In the genomic region with DNA sequence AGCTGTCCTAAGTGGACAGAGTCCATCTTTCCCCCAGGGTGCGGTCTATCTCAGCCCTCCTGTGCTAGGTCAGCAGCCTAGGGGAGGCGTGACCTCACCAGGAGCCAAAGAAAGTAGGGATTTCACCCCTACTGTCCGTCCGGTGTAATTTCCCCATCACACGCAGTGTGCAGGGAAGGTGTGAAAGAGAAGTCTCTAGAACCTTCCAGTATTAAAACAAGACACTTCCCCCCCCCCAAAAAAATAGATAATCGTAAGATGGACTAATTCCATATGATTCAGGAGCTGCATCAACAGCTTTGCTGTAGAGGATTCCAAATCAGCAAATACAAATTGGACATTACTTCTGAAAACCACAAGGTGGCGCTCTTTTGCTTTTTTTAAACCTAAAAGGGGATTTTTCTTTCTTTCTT, we compare ENCODE assay signal across 8 mouse cellular contexts. TPM values are rescaled to one million over a fixed set of nuclear protein-coding genes. Genes with fewer than 3 reads are reported as not detected.
DNase-seq lines count a peak whose midpoint lies in the region; ATAC-seq and TF ChIP-seq lines count a peak whose summit lies in the region.

No protein-coding gene starts in this region.

- peak overlapping the region; percentile 29; the same call in 1 of the 2 replicates for H3K4me2 ChIP-seq in forebrain, embryonic 13.5 days
- peak overlapping the region; percentile 43 for H3K4me2 ChIP-seq in liver, embryonic 13.5 days
- H3K4me2 ChIP-seq in stomach, postnatal 0 days (replicated peaks; ENCODE audit: low read depth) = no peak overlapping the region

- no peaks in the 10 kb centered on the region for H3K36me3 ChIP-seq in heart, embryonic 10.5 days
- H3K36me3 ChIP-seq in forebrain, embryonic 13.5 days (ENCODE audit: poor library complexity, severe bottlenecking) = no peaks in the 10 kb centered on the region
- H3K36me3 ChIP-seq in liver, embryonic 13.5 days = no peaks in the 10 kb centered on the region
- H3K36me3 ChIP-seq in stomach, postnatal 0 days (ENCODE audit: control insufficient read depth, insufficient read depth, low read length) = no peaks in the 10 kb centered on the region

- H3K27me3 ChIP-seq in heart, embryonic 10.5 days (ENCODE audit: insufficient read depth, poor library complexity, severe bottlenecking) = peaks cover 13% of the 10 kb centered on the region
- H3K27me3 ChIP-seq in forebrain, embryonic 13.5 days = 0 out of 2 replicates have a peak, but pooled peaks cover 4% of the 10 kb centered on the region
- H3K27me3 ChIP-seq in liver, embryonic 13.5 days = no peaks in the 10 kb centered on the region
- H3K27me3 ChIP-seq in stomach, postnatal 0 days (ENCODE audit: control insufficient read depth, insufficient read depth, low read length) = no peaks in the 10 kb centered on the region

- ATAC-seq in forebrain, embryonic 13.5 days = 0 out of 2 replicates have a peak, but pooled peaks have one; percentile 46
- ATAC-seq in liver, embryonic 13.5 days (ENCODE audit: low read depth) = no peak
- ATAC-seq in stomach, postnatal 0 days (ENCODE audit: low FRiP score, low TSS enrichment) = no peak

- no peak for DNase-seq in heart, embryonic 10.5 days (ENCODE audit: low spot score)
- DNase-seq in heart, postnatal 4 days = no peak
- DNase-seq in ES-CJ7 (ENCODE audit: low read depth, low spot score) = peak; percentile 25
- DNase-seq in liver, embryonic 13.5 days = no peak
- no peak for DNase-seq in stomach, postnatal 0 days (ENCODE audit: low spot score)
- no peak for DNase-seq in left cerebral cortex, postnatal 10 days (ENCODE audit: extremely low spot score in 1 of 2, low spot score in 2 of 2)
- no peak for DNase-seq in adrenal gland, postnatal 14 days

- peaks cover 7% of the 10 kb centered on the region for H3K4me1 ChIP-seq in heart, embryonic 10.5 days
- H3K4me1 ChIP-seq in forebrain, embryonic 13.5 days = peaks cover 11% of the 10 kb centered on the region
- peaks cover 13% of the 10 kb centered on the region for H3K4me1 ChIP-seq in liver, embryonic 13.5 days (replicated peaks)
- H3K4me1 ChIP-seq in stomach, postnatal 0 days (replicated peaks; ENCODE audit: control insufficient read depth, insufficient read depth) = no peaks in the 10 kb centered on the region

- peak overlapping the region; percentile 27; the same call in 1 of the 2 replicates for H3K4me3 ChIP-seq in heart, embryonic 10.5 days
- no peak overlapping the region for H3K4me3 ChIP-seq in forebrain, embryonic 13.5 days
- H3K4me3 ChIP-seq in liver, embryonic 13.5 days (replicated peaks) = no peak overlapping the region; the same call in 1 of the 2 replicates
- no peak overlapping the region for H3K4me3 ChIP-seq in stomach, postnatal 0 days (ENCODE audit: low read depth, low read length)

- no peak for TF ChIP-seq EP300 in stomach, postnatal 0 days (optimal IDR thresholded peaks at IDR 0.05)

- peak; percentile 75 for TF ChIP-seq CTCF in stomach, postnatal 0 days (IDR thresholded peaks at IDR 0.05; ENCODE audit: low read depth)

- peak overlapping the region; percentile 37; the same call in 1 of the 2 replicates for H3K9ac ChIP-seq in forebrain, embryonic 13.5 days
- no peak overlapping the region for H3K9ac ChIP-seq in liver, embryonic 13.5 days
- no peak overlapping the region for H3K9ac ChIP-seq in stomach, postnatal 0 days (ENCODE audit: low read length)

- no peak overlapping the region for H3K27ac ChIP-seq in heart, embryonic 10.5 days
- no peak overlapping the region for H3K27ac ChIP-seq in forebrain, embryonic 13.5 days
- no peak overlapping the region for H3K27ac ChIP-seq in liver, embryonic 13.5 days
- H3K27ac ChIP-seq in stomach, postnatal 0 days (replicated peaks) = no peak overlapping the region

- 14% methylated on average over 7 of the region's 7 CpGs for WGBS in heart, embryonic 10.5 days
- 12% methylated on average over 7 of the region's 7 CpGs for WGBS in forebrain, embryonic 13.5 days
- 15% methylated on average over 7 of the region's 7 CpGs for WGBS in liver, embryonic 13.5 days (ENCODE audit: insufficient replicate concordance)
- WGBS in stomach, postnatal 0 days = 20% methylated on average over 7 of the region's 7 CpGs

- intact Hi-C loops in left cerebral cortex, postnatal 10 days (cut with DNase I) = loop anchor here (5.0 kb wide), 1 partner anchor 1641 kb away; no protein-coding TSS in a partner anchor

- no peaks in the 10 kb centered on the region for H3K9me3 ChIP-seq in heart, embryonic 10.5 days
- H3K9me3 ChIP-seq in forebrain, embryonic 13.5 days (replicated peaks) = no peaks in the 10 kb centered on the region
- no peaks in the 10 kb centered on the region for H3K9me3 ChIP-seq in liver, embryonic 13.5 days (replicated peaks)
- H3K9me3 ChIP-seq in stomach, postnatal 0 days (ENCODE audit: control insufficient read depth, low read length) = no peaks in the 10 kb centered on the region

RNA-seq across cellular contexts. Expression of gene Intu, which starts 7.7 kb away (rescaled TPM):
- polyA plus RNA-seq in heart, embryonic 10.5 days (2016; fragmentation: Nextera tagmentation; extraction: Ambion mirVana) = 3.6 and 4.2 TPM in 2 replicates
- 1 to 10 TPM; 7.0 to 7.6 TPM for total RNA-seq in heart, postnatal 4 days (2021)
- 4.2 and 5.4 TPM in 2 replicates for polyA plus RNA-seq in forebrain, embryonic 13.5 days (2015; fragmentation: Nextera tagmentation; extraction: Ambion mirVana)
- 0.78 and 1.0 TPM in 2 replicates for polyA plus RNA-seq in liver, embryonic 13.5 days (2015; fragmentation: Nextera tagmentation; extraction: Ambion mirVana)
- 0.87 and 1.0 TPM in 2 replicates for polyA plus RNA-seq in stomach, postnatal 0 days (2015; fragmentation: Nextera tagmentation; extraction: Ambion mirVana)
- total RNA-seq in left cerebral cortex, postnatal 10 days (2021) = 1 to 10 TPM; 5.2 to 5.9 TPM
- total RNA-seq in adrenal gland, postnatal 14 days (2021) = 2.7 and 2.9 TPM in 2 replicates
